Mouse (Mus musculus): Measurements from ENCODE around the gene Pkp4. TPM values are rescaled to one million over a fixed set of nuclear protein-coding genes. Genes with fewer than 3 reads are reported as not detected.
A peak's percentile ranks its signal among the peaks of the same experiment; 100 is the strongest.

The Pkp4 gene
- polyA plus RNA-seq, 1 experiment from 2014 or later, result 17.7 TPM

DNA sequence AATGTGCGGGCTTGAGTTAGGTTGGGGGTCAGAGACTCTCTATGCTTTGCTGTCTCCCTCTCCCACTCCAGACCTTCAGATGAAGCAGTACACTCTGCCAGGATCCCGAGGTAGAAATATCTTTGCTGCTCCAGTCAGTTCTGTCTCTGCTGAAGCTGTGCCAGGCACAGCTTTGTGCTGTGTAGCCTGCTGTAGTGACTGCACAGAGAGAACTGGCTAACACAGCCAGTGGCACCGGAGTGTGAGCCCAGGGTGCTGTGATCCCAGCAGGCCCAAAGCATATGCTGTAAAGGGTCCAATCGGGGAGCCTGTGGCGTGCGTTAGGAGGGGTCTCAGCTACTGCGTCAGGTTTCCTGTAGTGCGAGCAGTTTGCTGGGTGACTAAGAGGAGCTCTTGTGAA, 27.7 kb downstream of the Pkp4 start:
- no peak for DNase-seq (ENCODE audit: low spot score)
- peaks cover 5% of the 10 kb centered on the region; the same call in 1 of the 2 replicates for H3K36me3 ChIP-seq (ENCODE audit: control insufficient read depth, insufficient read depth, low read length)
- H3K9me3 ChIP-seq (ENCODE audit: control insufficient read depth, low read length), result no peaks in the 10 kb centered on the region
- H3K4me2 ChIP-seq, result no peak overlapping the region
- no peak overlapping the region for H3K9ac ChIP-seq (ENCODE audit: low read depth, low read length)
- H3K27ac ChIP-seq (ENCODE audit: low read depth, low read length), result no peak overlapping the region
- no peak for ATAC-seq (replicated peaks; ENCODE audit: low FRiP score)
- no peak overlapping the region for H3K4me3 ChIP-seq (ENCODE audit: low read depth, low read length)
- no peaks in the 10 kb centered on the region for H3K4me1 ChIP-seq (replicated peaks; ENCODE audit: control insufficient read depth, insufficient read depth, low read length)
- H3K27me3 ChIP-seq (replicated peaks; ENCODE audit: control insufficient read depth, insufficient read depth, low read length), result no peaks in the 10 kb centered on the region
- 83% methylated on average over 8 of the region's 8 CpGs for WGBS

DNA sequence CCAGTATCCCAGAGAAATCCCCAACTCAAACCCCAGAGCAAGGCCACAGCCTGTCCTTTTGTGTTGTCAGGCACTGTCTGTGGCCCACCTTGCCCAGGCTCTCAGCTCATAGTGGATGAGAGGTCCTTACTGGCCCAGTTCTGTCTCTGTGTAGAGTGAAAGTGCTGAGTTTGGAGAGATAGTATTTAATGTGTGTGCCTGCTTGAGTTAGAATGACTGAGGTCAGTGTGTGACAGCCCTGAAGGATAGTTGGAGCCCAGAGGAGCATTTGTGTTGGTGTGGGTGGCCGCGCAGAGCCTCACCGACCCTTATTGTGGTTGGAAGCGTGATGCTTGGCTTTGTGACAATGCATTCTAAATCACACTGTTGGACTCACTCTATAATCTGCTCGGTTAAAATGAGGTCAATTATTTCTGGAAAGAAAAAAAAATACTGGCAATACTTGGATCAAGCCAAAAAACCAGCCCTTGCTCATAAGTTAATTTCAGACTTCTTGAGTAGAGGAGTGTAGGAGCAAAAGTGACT, 29.1 kb downstream of the Pkp4 start:
- Histone ChIP-seq H3K9ac (ENCODE audit: low read depth, low read length) (no peak overlapping the region), H3K27ac (ENCODE audit: low read depth, low read length) (no peak overlapping the region), H3K36me3 (ENCODE audit: control insufficient read depth, insufficient read depth, low read length) (peaks cover 5% of the 10 kb centered on the region; the same call in 1 of the 2 replicates), H3K4me2 (no peak overlapping the region), H3K4me1 (replicated peaks; ENCODE audit: control insufficient read depth, insufficient read depth, low read length) (no peaks in the 10 kb centered on the region), H3K27me3 (replicated peaks; ENCODE audit: control insufficient read depth, insufficient read depth, low read length) (no peaks in the 10 kb centered on the region), H3K9me3 (ENCODE audit: control insufficient read depth, low read length) (no peaks in the 10 kb centered on the region), H3K4me3 (ENCODE audit: low read depth, low read length) (no peak overlapping the region)
- no peak for DNase-seq (ENCODE audit: low spot score)
- ATAC-seq (replicated peaks; ENCODE audit: low FRiP score), result no peak
- WGBS, result 91% methylated on average over 5 of the region's 5 CpGs

DNA sequence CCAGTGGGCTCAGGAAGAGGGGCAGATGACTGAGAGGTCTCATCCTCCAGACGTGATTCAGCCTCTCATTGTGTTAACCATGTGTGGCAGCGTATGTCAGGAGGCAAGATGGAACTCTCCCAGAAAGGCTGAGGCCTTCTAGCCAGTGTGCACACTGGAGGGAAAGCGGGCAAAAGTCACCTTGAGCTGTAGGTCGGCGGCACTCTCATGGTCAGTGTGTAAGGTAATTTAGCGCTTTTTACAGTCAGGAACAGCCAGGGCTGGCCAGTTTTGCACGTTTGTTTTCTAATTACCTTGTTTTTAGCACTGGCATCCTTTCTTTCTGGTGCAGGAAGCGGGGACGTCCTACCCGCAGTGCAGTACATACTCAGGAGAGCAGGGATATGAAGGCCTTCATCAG, 29.5 kb downstream of the Pkp4 start:
- no peak for DNase-seq (ENCODE audit: low spot score)
- H3K4me2 ChIP-seq, result no peak overlapping the region
- no peaks in the 10 kb centered on the region for H3K9me3 ChIP-seq (ENCODE audit: control insufficient read depth, low read length)
- 86% methylated on average over 10 of the region's 10 CpGs for WGBS
- H3K4me3 ChIP-seq (ENCODE audit: low read depth, low read length), result no peak overlapping the region
- H3K27me3 ChIP-seq (replicated peaks; ENCODE audit: control insufficient read depth, insufficient read depth, low read length), result no peaks in the 10 kb centered on the region
- no peak overlapping the region for H3K9ac ChIP-seq (ENCODE audit: low read depth, low read length)
- H3K4me1 ChIP-seq (replicated peaks; ENCODE audit: control insufficient read depth, insufficient read depth, low read length), result no peaks in the 10 kb centered on the region
- H3K36me3 ChIP-seq (ENCODE audit: control insufficient read depth, insufficient read depth, low read length), result peaks cover 5% of the 10 kb centered on the region; the same call in 1 of the 2 replicates
- H3K27ac ChIP-seq (ENCODE audit: low read depth, low read length), result no peak overlapping the region
- no peak for ATAC-seq (replicated peaks; ENCODE audit: low FRiP score)

DNA sequence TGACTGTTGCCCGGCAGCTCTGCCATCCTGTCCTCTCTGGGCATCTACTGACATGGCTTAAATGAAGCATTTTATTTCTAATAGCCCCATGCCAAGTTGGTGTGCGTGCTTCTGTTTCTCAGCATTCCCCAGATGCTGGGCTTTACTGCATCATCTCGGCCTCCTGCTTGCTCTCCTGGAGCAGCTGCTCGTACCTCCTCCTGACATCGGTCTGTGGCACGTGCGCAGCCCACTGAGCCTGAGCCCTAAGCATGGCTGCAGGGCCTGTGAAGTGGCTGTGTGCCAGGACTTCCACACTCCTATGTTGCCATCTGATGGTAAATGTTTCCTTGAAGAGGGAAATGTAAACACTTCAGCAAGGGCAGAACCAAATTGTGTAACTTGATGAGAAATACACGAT, 30.8 kb downstream of the Pkp4 start:
- no peak overlapping the region for H3K4me3 ChIP-seq (ENCODE audit: low read depth, low read length)
- DNase-seq (ENCODE audit: low spot score), result no peak
- H3K36me3 ChIP-seq (ENCODE audit: control insufficient read depth, insufficient read depth, low read length), result peaks cover 5% of the 10 kb centered on the region; the same call in 1 of the 2 replicates
- no peak overlapping the region for H3K4me2 ChIP-seq
- no peak overlapping the region for H3K27ac ChIP-seq (ENCODE audit: low read depth, low read length)
- no peak for ATAC-seq (replicated peaks; ENCODE audit: low FRiP score)
- WGBS, result 92% methylated on average over 8 of the region's 8 CpGs
- H3K9ac ChIP-seq (ENCODE audit: low read depth, low read length), result no peak overlapping the region
- H3K4me1 ChIP-seq (replicated peaks; ENCODE audit: control insufficient read depth, insufficient read depth, low read length), result no peaks in the 10 kb centered on the region
- no peaks in the 10 kb centered on the region for H3K9me3 ChIP-seq (ENCODE audit: control insufficient read depth, low read length)
- no peaks in the 10 kb centered on the region for H3K27me3 ChIP-seq (replicated peaks; ENCODE audit: control insufficient read depth, insufficient read depth, low read length)

DNA sequence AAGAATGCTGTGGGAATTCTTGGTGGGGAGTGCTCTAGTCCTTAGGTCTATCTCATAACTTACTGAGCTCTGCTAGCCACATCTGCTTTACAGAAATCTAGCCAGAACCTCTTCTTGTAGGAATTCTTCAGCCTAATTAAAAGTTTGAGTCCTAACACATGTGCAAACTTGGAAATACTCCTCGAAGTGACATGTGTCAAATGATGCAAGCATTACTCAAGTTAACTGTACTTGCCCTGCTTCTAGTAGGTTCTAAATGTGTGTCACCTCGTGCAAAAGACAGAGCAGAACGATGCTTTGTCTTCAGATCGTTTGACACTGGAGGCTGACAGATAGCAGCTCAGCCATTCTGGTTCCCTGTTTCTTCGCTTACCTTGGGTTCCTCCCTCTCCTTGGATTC, 32.5 kb downstream of the Pkp4 start:
- H3K4me1 ChIP-seq (replicated peaks; ENCODE audit: control insufficient read depth, insufficient read depth, low read length), result no peaks in the 10 kb centered on the region
- H3K27ac ChIP-seq (ENCODE audit: low read depth, low read length), result no peak overlapping the region
- no peaks in the 10 kb centered on the region for H3K36me3 ChIP-seq (ENCODE audit: control insufficient read depth, insufficient read depth, low read length)
- H3K4me3 ChIP-seq (ENCODE audit: low read depth, low read length), result no peak overlapping the region
- no peaks in the 10 kb centered on the region for H3K27me3 ChIP-seq (replicated peaks; ENCODE audit: control insufficient read depth, insufficient read depth, low read length)
- no peak overlapping the region for H3K9ac ChIP-seq (ENCODE audit: low read depth, low read length)
- H3K4me2 ChIP-seq, result no peak overlapping the region
- DNase-seq (ENCODE audit: low spot score) (no peak), ATAC-seq (replicated peaks; ENCODE audit: low FRiP score) (no peak)
- 80% methylated on average over 5 of the region's 5 CpGs for WGBS
- H3K9me3 ChIP-seq (ENCODE audit: control insufficient read depth, low read length), result no peaks in the 10 kb centered on the region

DNA sequence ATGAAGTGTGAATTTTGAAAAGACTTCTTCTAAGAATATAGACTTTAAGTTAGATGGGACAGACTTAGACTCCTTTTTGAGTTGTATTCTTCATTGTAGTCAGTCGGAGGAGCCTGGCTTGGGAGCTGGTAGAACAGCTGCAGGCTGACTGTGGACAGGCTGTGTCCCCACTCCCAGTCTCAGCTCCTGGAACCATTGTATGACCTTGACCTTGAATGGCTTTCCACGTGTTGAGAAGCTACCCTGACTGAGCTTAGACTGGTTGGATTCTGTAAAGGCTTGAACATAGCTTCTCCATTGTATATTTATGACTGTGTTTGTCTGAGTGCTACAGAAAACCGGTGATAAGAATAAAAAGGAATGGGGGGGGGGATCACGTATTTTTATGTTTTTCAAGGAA, 36.5 kb downstream of the Pkp4 start:
- Histone ChIP-seq H3K4me2 (no peak overlapping the region), H3K9ac (ENCODE audit: low read depth, low read length) (no peak overlapping the region), H3K4me1 (replicated peaks; ENCODE audit: control insufficient read depth, insufficient read depth, low read length) (no peaks in the 10 kb centered on the region), H3K36me3 (ENCODE audit: control insufficient read depth, insufficient read depth, low read length) (no peaks in the 10 kb centered on the region), H3K27ac (ENCODE audit: low read depth, low read length) (no peak overlapping the region), H3K4me3 (ENCODE audit: low read depth, low read length) (no peak overlapping the region), H3K9me3 (ENCODE audit: control insufficient read depth, low read length) (no peaks in the 10 kb centered on the region), H3K27me3 (replicated peaks; ENCODE audit: control insufficient read depth, insufficient read depth, low read length) (no peaks in the 10 kb centered on the region)
- 79% methylated on average over 4 of the region's 4 CpGs for WGBS
- ATAC-seq (replicated peaks; ENCODE audit: low FRiP score), result no peak
- DNase-seq (ENCODE audit: low spot score), result no peak

DNA sequence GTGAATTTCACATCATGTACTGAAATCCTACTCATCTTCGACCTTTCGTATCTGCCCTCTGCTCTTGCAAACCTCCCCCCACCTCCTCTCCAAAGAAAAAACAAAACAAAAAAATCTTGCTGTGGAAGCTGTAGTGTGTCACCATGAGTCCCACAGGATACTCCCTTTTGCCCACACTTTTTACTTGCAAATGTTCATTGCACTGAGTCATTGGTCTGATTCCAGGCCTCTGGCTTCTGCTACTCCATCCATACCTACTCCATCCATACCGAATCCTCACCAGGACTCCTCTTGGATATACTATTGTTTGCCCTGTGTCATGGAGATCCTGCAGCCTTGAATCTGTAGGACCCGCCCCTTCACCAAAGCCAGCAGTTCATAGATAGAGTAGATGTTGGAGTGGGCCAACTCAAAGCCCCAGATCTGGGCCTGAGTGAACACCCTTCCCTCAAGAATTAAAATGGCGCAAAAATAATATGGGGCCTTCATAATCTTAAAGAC, 38.9 kb downstream of the Pkp4 start:
- DNase-seq (ENCODE audit: low spot score) (no peak), ATAC-seq (replicated peaks; ENCODE audit: low FRiP score) (no peak)
- WGBS, result 90% methylated on average over 5 of the region's 5 CpGs
- Histone ChIP-seq H3K4me2 (no peak overlapping the region), H3K9ac (ENCODE audit: low read depth, low read length) (no peak overlapping the region), H3K36me3 (ENCODE audit: control insufficient read depth, insufficient read depth, low read length) (no peaks in the 10 kb centered on the region), H3K4me3 (ENCODE audit: low read depth, low read length) (no peak overlapping the region), H3K9me3 (ENCODE audit: control insufficient read depth, low read length) (no peaks in the 10 kb centered on the region), H3K27ac (ENCODE audit: low read depth, low read length) (no peak overlapping the region), H3K4me1 (replicated peaks; ENCODE audit: control insufficient read depth, insufficient read depth, low read length) (peaks cover 3% of the 10 kb centered on the region; the same call in 1 of the 2 replicates), H3K27me3 (replicated peaks; ENCODE audit: control insufficient read depth, insufficient read depth, low read length) (no peaks in the 10 kb centered on the region)

DNA sequence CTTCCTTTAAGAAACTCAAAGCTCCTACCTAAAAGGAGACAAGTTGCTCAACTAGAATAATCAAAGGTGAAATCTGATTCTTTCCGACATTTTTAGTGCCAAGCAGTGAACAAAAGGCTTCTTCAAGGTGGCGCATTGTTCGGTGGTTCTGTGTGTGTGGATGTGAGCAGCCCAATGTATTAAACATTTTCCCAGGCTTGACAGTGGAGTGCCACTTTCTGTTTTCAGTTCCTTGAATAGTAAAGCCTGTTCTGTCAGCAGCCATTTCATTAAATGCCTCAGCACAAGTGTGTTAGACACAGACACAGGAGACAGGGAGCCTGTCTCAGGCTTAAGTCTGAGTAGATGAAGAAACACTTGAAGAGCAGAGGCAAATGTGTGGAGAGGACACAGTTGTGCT, 39.9 kb downstream of the Pkp4 start:
- Histone ChIP-seq H3K4me2 (no peak overlapping the region), H3K4me3 (ENCODE audit: low read depth, low read length) (no peak overlapping the region), H3K4me1 (replicated peaks; ENCODE audit: control insufficient read depth, insufficient read depth, low read length) (peaks cover 3% of the 10 kb centered on the region; the same call in 1 of the 2 replicates), H3K9ac (ENCODE audit: low read depth, low read length) (no peak overlapping the region), H3K27ac (ENCODE audit: low read depth, low read length) (no peak overlapping the region), H3K27me3 (replicated peaks; ENCODE audit: control insufficient read depth, insufficient read depth, low read length) (no peaks in the 10 kb centered on the region), H3K9me3 (ENCODE audit: control insufficient read depth, low read length) (no peaks in the 10 kb centered on the region), H3K36me3 (ENCODE audit: control insufficient read depth, insufficient read depth, low read length) (no peaks in the 10 kb centered on the region)
- 94% methylated on average over 3 of the region's 3 CpGs for WGBS
- DNase-seq (ENCODE audit: low spot score) (peak; percentile 2), ATAC-seq (replicated peaks; ENCODE audit: low FRiP score) (no peak)

DNA sequence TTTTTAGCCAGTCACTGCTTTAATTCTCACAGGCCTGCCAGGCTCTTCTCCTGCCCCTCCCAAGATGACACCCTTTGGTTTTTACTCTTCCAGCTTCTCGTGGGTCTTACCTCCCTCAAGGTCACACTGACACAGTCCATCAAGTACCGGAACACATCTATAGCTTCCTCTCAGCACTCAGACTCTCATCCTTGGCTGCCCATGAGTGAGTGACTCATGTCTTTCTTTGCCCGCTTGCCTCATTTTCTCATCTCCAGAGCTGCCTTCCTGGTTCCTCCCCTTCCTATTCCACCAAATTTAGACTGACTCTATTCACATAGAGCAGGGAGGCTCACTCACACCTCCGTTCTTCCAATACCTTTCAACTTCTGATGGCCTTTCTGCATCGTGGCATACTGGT, 42.3 kb downstream of the Pkp4 start:
- Histone ChIP-seq H3K9ac (ENCODE audit: low read depth, low read length) (no peak overlapping the region), H3K4me1 (replicated peaks; ENCODE audit: control insufficient read depth, insufficient read depth, low read length) (peaks cover 3% of the 10 kb centered on the region; the same call in 1 of the 2 replicates), H3K9me3 (ENCODE audit: control insufficient read depth, low read length) (no peaks in the 10 kb centered on the region), H3K27me3 (replicated peaks; ENCODE audit: control insufficient read depth, insufficient read depth, low read length) (no peaks in the 10 kb centered on the region), H3K4me2 (no peak overlapping the region), H3K27ac (ENCODE audit: low read depth, low read length) (no peak overlapping the region), H3K4me3 (ENCODE audit: low read depth, low read length) (no peak overlapping the region), H3K36me3 (ENCODE audit: control insufficient read depth, insufficient read depth, low read length) (no peaks in the 10 kb centered on the region)
- 65% methylated on average over 5 of the region's 5 CpGs for WGBS
- DNase-seq (ENCODE audit: low spot score) (no peak), ATAC-seq (replicated peaks; ENCODE audit: low FRiP score) (no peak)
